Mouse (Mus musculus) midbrain, postnatal 0 days (tissue): Measurements from ENCODE around the gene 4932438H23Rik. TPM values are rescaled to one million over a fixed set of nuclear protein-coding genes. Genes with fewer than 3 reads are reported as not detected.

Experiments used
- ATAC-seq: fragments of 200-750 bp; cut with Nextera tagmentation; 2 replicates; pipeline ENCODE4 v1.8.0; 2017; ENCODE audit warnings: moderate number of reproducible peaks, mild to moderate bottlenecking, moderate TSS enrichment, moderate library complexity; ENCODE audit not compliant: low FRiP score
- DNase-seq: peaks from one replicate; pipeline ENCODE4 v3.0.0-alpha.2; 2015; ENCODE audit warnings: low spot score
- H3K27ac ChIP-seq: fragments of 300-500 bp; sonication (generic); 2 replicates; pipeline ENCODE4 v1.5.1; 2014; ENCODE audit warnings: low read depth, mild to moderate bottlenecking, low read length, mixed read lengths
- H3K27me3 ChIP-seq: fragments of 300-500 bp; sonication (generic); 2 replicates; pipeline ENCODE4 v1.6.1; 2014; ENCODE audit warnings: low read length, control low read depth, mixed read lengths; ENCODE audit not compliant: insufficient read depth
- H3K36me3 ChIP-seq: fragments of 300-500 bp; sonication (generic); 2 replicates; pipeline ENCODE4 v1.6.1; 2014; ENCODE audit warnings: low read length, control low read depth, mixed read lengths; ENCODE audit not compliant: insufficient read depth
- H3K4me1 ChIP-seq: fragments of 300-500 bp; sonication (generic); 2 replicates; pipeline ENCODE4 v1.6.1; 2014; ENCODE audit warnings: mild to moderate bottlenecking, control low read depth, antibody characterized with exemption, low read length, mixed read lengths; ENCODE audit not compliant: insufficient read depth
- H3K4me2 ChIP-seq: fragments of 300-500 bp; sonication (generic); 2 replicates; pipeline ENCODE4 v1.6.1; 2014; ENCODE audit warnings: low read depth, mild to moderate bottlenecking, low read length, mixed read lengths; ENCODE audit not compliant: poor library complexity, severe bottlenecking
- H3K4me3 ChIP-seq: fragments of 300-500 bp; sonication (generic); 2 replicates; pipeline ENCODE4 v1.5.1; 2014; ENCODE audit warnings: low read depth, mild to moderate bottlenecking, low read length, moderate library complexity
- H3K9ac ChIP-seq: fragments of 300-500 bp; sonication (generic); replicated peaks from 2 replicates; pipeline ENCODE4 v1.6.1; 2014; ENCODE audit warnings: mild to moderate bottlenecking, low read length, moderate library complexity, mixed read lengths; ENCODE audit not compliant: poor library complexity, severe bottlenecking
- H3K9me3 ChIP-seq: fragments of 300-500 bp; sonication (generic); 2 replicates; pipeline ENCODE4 v1.6.1; 2016; ENCODE audit warnings: low read length, control low read depth
- CTCF ChIP-seq: IDR thresholded peaks from 2 replicates; pipeline ENCODE4 v1.5.1; 2016; ENCODE audit warnings: antibody characterized with exemption, mild to moderate bottlenecking
- WGBS: fragments of 180-500 bp; shearing (Covaris S2); extraction: QIAGEN DNeasy Blood & Tissue Kit; methylation state at CpG from one replicate; pipeline ENCODE4 v1.1.7; 2014; 5-methylcytosine and 5-hydroxymethylcytosine counted together
- polyA plus RNA-seq: library from polyadenylated mRNA; unstranded; fragments of >200 nt; fragmentation: Nextera tagmentation; extraction: Ambion mirVana; gene quantifications from 2 replicates; pipeline ENCODE4 v1.2.1, GENCODE M21; 2015
- total RNA-seq: library from RNA; depleted of rRNA; stranded (reverse); fragments of >200 nt; gene quantifications from 2 replicates; pipeline ENCODE4 v1.2.3, GENCODE M21; 2014; rRNA removed

4932438H23Rik gene
- total and polyA plus RNA-seq, 2 experiments from 2014 or later = 0.77 to 0.81 TPM

GRCm38 (mm10) chr16:91011021-91011683 is 83.8 kb downstream of the 4932438H23Rik start, which contains the start of gene Synj1:
TSS of gene Synj1 (minus strand) at chr16:91011308.
- Histone ChIP-seq H3K9me3 (no peaks in the 10 kb centered on the region), H3K9ac (peak within 1 kb of the TSS; percentile 73), H3K4me3 (peak within 1 kb of the TSS; percentile 87), H3K4me1 (peaks cover 5% of the 10 kb centered on the region; the same call in 1 of the 2 replicates), H3K27ac (peak within 1 kb of the TSS; percentile 95), H3K4me2 (peak within 1 kb of the TSS; percentile 67), H3K27me3 (no peaks in the 10 kb centered on the region), H3K36me3 (peaks cover 14% of the 10 kb centered on the region)
- DNase-seq = peak; percentile 95
- ATAC-seq = peak; percentile 94
- whole genome bisulfite sequencing = under 1% methylated on average over 62 of the region's 66 CpGs
- peak; percentile 27; the same call in 1 of the 2 replicates for TF ChIP-seq CTCF

GRCm38 (mm10) chr16:91010581-91011020 is 84.3 kb downstream of the 4932438H23Rik start:
- Histone ChIP-seq H3K9me3 (no peaks in the 10 kb centered on the region), H3K4me2 (peak overlapping the region; percentile 67), H3K36me3 (peaks cover 10% of the 10 kb centered on the region), H3K27ac (peak overlapping the region; percentile 95), H3K4me3 (peak overlapping the region; percentile 87), H3K27me3 (no peaks in the 10 kb centered on the region), H3K4me1 (peaks cover 5% of the 10 kb centered on the region; the same call in 1 of the 2 replicates), H3K9ac (peak overlapping the region; percentile 73)
- WGBS = 0% methylated on average over 34 of the region's 42 CpGs
- ATAC-seq (peak; percentile 64), DNase-seq (peak; percentile 28)
- no peak for TF ChIP-seq CTCF

- Histone ChIP-seq H3K9me3 (no peaks in the 10 kb centered on the region), H3K27ac (peak overlapping the region; percentile 95), H3K4me1 (peaks cover 5% of the 10 kb centered on the region; the same call in 1 of the 2 replicates), H3K27me3 (no peaks in the 10 kb centered on the region), H3K4me2 (peak overlapping the region; percentile 67), H3K9ac (peak overlapping the region; percentile 73), H3K36me3 (peaks cover 9% of the 10 kb centered on the region), H3K4me3 (peak overlapping the region; percentile 87)
- TF ChIP-seq CTCF = no peak
- DNase-seq = peak; percentile 60
- under 1% methylated on average over 19 of the region's 19 CpGs for WGBS
- ATAC-seq = no peak
Measured at GRCm38 (mm10) chr16:91009942-91010529, 84.9 kb downstream of the 4932438H23Rik start.

- H3K4me1 ChIP-seq = peaks cover 2% of the 10 kb centered on the region; the same call in 1 of the 2 replicates
- no peak overlapping the region for H3K27ac ChIP-seq
- TF ChIP-seq CTCF = no peak
- whole genome bisulfite sequencing = 87% methylated on average over 4 of the region's 4 CpGs
- H3K9ac ChIP-seq = no peak overlapping the region
- no peaks in the 10 kb centered on the region for H3K27me3 ChIP-seq
- H3K36me3 ChIP-seq = 0 out of 2 replicates have a peak, but pooled peaks cover 4% of the 10 kb centered on the region
- DNase-seq = no peak
- H3K4me3 ChIP-seq = no peak overlapping the region
- no peak overlapping the region for H3K4me2 ChIP-seq
- no peak for ATAC-seq
- no peaks in the 10 kb centered on the region for H3K9me3 ChIP-seq
Measured at GRCm38 (mm10) chr16:91004915-91005538, 89.9 kb downstream of the 4932438H23Rik start.

Other genes starting within 250 kb of the 4932438H23Rik start
- gene Cfap298, start 160.0 kb downstream of the 4932438H23Rik start, total RNA-seq = 19.0 and 26.5 TPM in 2 replicates
- 65.1 and 66.2 TPM in 2 replicates for gene Cfap298, start 160.0 kb downstream of the 4932438H23Rik start, polyA plus RNA-seq
- gene Synj1, start 83.8 kb downstream of the 4932438H23Rik start, total RNA-seq = 66.4 and 88.7 TPM in 2 replicates
- gene Synj1, start 83.8 kb downstream of the 4932438H23Rik start, polyA plus RNA-seq = 50.9 and 55.4 TPM in 2 replicates
- 54.0 and 86.2 TPM in 2 replicates for gene Paxbp1, start 50.6 kb downstream of the 4932438H23Rik start, total RNA-seq
- 19.8 and 27.1 TPM in 2 replicates for gene Paxbp1, start 50.6 kb downstream of the 4932438H23Rik start, polyA plus RNA-seq
- 36.0 and 58.4 TPM in 2 replicates for gene Olig2, start 130.3 kb upstream of the 4932438H23Rik start, total RNA-seq
- 13.3 and 15.7 TPM in 2 replicates for gene Olig2, start 130.3 kb upstream of the 4932438H23Rik start, polyA plus RNA-seq
- 153 and 196 TPM in 2 replicates for gene Olig1, start 174.7 kb upstream of the 4932438H23Rik start, total RNA-seq
- 167 and 180 TPM in 2 replicates for gene Olig1, start 174.7 kb upstream of the 4932438H23Rik start, polyA plus RNA-seq